Mouse (Mus musculus) thymus, postnatal 4 days (tissue): ENCODE data around the gene Hist1h4h.
"Not testable (repeated sequence)": the region's sequence is repeated elsewhere in the genome, so short reads cannot be mapped to it uniquely, and the experiment has no call there.

Experiments
- DNase-seq: peaks from one replicate; pipeline ENCODE4 v3.0.0; 2021

Hist1h4h gene

DNA sequence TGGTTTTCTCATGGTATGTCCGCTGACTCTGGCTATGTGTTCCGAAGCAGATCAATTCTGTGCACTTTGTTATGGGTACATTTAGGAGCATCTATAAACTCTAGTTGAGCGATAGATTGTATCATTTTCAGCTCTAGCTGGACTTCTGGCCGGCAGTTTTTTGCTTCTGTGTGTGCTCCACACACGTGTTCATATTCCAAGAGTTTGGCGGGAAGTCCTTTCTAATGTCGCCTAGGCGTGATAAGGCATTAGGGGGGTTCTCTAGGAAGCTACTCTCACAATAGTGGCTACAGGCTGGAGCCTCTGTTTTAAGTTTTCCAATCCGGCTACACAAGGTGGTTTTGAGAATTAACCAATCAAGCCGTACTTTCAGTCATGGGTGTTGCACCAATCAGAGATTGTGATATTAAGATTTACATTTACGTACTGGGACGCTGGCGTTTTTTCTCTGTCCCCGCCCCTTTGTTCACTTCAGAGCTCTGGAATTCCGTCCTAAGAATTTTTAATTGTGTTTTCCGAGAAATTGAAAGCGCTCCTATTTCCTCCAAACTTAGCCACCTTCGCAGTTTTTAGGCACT lies 25.1 kb downstream of the Hist1h4h start:
- peak; percentile 60 for DNase-seq

DNA sequence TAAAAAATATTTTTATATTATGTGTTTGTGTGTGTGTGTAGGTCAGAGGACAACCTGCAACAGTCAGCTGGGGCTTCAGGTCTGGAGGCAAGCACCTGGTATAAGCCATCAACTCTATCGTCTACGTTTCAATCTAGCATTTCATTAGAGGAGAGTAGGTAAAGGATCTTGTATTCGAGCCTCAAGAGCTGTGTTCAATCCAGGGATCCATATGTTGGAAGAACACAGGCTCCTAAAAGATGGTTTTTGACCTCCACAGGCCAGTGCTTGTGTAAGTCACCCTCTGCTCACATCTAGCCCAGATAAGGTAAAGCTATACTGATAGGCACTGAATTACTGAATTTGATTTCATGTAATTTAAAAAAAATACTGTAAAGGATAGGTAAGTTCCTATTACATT lies 26.1 kb downstream of the Hist1h4h start:
- no peak for DNase-seq

DNA sequence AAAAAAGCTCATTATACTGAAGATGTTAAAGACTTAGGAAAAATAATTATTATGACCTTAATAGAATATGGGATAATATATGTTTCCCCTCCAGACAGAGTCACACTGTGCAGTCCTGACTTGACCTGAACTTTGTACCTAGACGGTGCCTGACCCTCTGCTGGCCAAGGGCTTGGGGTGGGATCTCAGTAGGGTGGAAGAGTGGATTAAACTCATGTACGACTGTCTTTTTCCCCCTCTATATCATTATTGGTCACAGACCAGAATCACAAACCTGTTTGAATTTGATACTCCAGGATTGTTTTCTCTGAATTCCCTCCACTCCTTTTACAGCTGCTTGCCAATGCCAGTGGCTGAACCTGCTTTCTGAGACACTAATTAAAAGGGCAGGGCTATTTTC lies 29.8 kb downstream of the Hist1h4h start:
- DNase-seq = not testable (repeated sequence)

DNA sequence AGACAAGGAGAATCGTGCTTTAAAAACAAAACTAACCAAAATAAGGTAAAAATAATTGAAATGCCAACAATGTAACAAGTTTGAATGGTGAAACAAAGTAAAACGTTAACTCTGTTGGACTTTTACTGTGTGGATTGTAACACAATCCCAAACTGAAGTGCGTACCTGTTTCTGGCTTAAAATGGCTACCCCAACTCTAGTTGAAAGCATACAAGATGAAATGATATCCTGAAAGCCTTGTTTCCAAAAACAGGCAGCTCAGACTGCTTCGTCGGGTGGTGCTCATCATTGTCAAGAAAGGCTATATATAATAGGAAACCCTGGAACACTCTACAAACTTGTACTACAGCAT lies 30.7 kb downstream of the Hist1h4h start:
- not testable (repeated sequence) for DNase-seq

DNA sequence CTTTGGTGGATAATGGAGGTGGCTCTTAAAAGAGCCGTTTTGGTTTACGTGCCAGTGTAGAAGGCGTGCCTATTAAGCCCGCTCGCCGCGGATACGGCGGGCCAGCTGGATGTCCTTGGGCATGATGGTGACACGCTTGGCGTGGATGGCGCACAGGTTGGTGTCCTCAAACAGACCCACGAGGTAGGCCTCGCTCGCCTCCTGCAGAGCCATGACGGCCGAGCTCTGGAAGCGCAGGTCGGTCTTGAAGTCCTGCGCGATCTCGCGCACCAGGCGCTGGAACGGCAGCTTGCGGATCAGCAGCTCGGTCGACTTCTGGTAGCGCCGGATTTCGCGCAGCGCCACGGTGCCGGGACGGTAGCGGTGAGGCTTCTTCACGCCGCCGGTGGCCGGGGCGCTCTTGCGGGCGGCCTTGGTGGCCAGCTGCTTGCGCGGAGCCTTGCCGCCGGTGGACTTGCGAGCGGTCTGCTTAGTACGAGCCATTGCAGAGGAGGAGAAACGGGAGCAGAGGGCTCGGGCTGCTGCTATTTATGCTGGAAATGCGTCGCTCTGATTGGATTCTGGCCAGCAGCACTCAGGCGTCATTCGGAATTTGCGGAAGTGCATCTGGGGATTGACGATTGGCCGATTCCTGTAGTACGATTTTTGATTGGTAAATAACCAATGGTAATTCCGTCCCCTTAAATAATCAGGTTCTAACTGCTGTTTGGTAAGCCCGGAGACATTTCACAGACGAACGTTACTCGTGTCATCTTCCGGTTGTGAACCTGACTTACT lies 31.2 kb downstream of the Hist1h4h start, which contains the start of gene Hist1h3e:
Hist1h3e (minus strand) TSS at position 487 of the 777 bp plus-strand sequence.
- peak; percentile 89 for DNase-seq

DNA sequence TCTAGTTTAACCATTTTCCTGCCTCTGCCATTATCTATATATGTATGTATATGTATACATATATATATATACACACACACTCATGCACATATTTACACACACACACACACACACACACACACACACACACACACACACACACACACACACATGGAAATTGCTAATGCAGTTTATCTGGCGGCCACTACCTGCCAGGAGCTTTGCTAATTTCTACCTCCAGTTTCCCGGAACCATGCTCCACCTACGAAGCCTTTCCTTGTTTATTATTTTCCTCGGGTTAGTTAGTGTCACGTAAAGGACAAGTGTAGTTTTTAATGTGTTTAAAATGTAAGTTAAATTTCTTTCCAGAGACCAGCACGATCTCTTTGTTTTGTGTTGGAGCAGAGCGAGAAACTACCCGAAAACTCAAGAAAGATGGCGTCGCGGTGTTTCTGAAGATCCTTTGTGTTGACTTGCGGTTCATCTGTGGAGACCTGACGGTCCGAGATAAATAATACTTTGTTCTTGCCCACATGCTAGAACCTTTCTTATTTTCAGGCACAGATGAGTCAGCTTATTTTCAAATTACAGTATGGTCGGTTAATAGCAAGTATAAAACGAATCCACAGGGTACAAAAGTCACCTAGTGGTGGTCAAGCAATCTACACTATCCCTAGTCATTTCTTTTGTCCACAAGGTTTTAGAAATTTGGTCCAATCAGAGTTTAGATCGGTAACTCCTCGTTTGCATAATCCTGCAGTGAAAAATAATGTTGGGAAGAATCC lies 32.0 kb downstream of the Hist1h4h start:
- peak; percentile 41 for DNase-seq

DNA sequence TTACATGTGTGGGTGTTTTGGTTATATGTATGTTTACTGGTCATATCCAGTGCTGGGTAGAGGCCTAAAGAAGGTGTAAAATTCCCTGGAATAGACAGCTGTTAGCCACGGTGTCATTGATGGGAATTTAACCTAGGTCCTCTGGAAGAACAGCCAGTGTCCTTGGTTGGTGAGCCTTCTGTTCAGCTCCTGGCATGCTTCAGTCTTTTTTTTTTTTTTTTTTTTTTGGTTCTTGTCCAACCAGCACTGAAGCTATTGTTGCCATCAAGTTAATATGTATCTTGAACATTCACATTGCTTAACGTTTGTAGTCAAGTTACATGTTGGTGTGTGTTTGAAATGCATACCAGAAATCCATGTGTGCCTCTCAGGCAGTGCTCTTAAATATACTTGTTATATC lies 33.6 kb downstream of the Hist1h4h start:
- no peak for DNase-seq

DNA sequence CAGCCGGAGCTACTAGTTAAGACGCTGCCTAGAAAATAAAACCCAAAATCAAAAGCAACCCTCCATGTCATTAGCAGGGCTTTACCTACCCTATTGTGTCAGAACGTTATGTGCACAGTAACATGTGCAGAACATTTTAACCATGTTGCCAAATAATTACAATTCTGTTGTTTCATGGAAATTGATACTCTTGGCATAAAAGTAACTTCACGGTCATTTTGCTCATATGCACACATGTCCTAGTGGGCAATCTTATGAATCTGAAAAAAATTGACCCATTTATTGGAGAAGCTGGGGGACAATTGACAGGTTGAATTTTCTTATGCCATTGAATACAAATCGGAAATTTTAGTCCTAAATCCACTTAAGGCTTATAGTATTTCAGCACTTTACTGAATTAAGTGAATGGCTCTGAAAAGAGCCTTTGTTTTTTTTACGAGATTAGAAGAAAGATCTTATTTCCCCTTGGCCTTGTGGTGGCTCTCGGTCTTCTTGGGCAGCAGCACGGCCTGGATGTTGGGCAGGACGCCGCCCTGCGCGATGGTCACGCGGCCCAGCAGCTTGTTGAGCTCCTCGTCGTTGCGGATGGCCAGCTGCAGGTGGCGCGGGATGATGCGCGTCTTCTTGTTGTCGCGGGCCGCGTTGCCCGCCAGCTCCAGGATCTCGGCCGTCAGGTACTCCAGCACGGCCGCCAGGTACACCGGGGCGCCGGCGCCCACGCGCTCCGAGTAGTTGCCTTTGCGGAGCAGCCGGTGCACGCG lies 39.6 kb downstream of the Hist1h4h start:
- DNase-seq = not testable (repeated sequence)

DNA sequence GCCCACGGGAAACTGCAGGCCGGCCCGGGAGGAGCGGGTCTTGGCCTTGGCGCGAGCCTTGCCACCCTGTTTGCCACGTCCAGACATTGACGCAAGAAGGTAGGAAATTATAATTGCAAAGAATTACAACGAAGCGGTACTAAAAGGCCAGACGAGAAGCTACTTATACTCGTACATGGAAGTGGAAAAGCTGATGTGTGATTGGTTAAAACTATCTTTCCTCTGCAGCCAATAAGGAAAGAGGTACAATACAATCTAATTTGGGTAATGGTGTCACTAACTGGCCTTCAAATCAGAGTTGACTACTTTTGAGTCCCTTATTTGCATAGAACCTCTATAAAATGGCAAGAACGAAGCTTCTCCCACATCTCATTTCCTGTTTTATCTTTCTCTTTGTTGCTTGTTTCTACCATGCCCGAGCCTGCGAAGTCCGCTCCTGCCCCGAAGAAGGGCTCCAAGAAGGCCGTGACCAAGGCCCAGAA lies 40.2 kb downstream of the Hist1h4h start, which contains the start of the genes Hist1h2ae and Hist1h2bg:
Hist1h2ae (minus strand) TSS at position 199 of the 482 bp plus-strand sequence.
Hist1h2bg (plus strand) TSS at position 375 of the 482 bp plus-strand sequence.
- peak; percentile 79 for DNase-seq

DNA sequence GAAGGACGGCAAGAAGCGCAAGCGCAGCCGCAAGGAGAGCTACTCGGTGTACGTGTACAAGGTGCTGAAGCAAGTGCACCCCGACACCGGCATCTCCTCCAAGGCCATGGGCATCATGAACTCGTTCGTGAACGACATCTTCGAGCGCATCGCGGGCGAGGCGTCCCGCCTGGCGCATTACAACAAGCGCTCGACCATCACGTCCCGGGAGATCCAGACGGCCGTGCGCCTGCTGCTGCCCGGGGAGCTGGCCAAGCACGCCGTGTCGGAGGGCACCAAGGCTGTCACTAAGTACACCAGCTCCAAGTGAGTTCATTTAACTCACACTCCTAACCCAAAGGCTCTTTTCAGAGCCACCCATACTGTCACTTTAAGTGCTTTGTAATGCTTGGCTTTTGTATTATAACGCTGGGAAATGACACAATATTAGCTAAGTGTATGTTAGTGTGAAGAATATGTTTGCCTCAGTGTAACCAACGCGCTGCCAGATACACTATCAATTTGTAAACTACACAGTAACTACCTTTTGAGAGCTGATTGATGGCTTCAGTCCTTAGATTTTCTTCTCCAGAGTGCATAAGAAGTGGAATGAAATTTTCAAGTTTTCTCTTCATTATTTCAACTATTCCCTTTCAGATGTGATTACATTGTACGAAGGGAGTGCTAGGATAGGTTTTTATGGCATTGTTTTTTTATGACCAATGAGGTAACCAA lies 40.8 kb downstream of the Hist1h4h start:
- peak; percentile 30 for DNase-seq

DNA sequence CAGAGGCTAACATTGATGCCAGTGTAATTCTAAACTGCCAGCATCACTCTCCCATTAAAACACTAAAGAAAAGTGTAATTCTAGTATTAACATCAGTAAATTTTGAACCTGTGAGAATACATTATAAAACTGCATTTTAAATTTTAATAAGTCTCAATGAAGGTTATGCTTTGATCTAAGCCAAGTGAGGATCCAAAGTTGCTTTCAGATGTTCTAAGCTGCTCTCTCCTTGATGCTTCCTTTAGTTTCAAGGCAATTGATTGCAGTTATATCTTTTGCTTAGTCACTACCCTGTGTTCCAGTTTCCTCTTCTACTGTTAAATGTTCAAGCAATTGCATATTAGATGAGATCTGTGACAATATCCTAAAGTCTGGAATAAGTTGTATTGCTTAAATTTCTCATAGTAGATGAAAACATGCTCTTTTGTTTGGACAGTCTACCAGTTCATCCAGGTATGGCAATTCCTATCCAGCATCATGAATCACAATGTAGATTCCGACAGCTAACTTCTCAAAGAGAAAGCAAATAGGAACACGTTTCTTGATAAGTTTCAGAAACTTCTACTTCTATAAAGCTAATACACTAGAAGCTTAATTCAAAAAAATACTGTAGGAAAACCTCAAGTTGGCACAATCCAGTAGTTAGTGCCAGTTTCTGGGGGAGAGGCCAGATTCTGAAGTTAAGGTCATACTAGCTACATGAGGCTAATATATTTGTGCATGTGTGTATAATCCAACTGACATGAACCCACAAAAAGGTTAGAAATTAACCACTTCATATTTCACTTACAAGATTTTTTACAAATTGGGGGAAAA lies 41.6 kb downstream of the Hist1h4h start:
- DNase-seq = no peak

DNA sequence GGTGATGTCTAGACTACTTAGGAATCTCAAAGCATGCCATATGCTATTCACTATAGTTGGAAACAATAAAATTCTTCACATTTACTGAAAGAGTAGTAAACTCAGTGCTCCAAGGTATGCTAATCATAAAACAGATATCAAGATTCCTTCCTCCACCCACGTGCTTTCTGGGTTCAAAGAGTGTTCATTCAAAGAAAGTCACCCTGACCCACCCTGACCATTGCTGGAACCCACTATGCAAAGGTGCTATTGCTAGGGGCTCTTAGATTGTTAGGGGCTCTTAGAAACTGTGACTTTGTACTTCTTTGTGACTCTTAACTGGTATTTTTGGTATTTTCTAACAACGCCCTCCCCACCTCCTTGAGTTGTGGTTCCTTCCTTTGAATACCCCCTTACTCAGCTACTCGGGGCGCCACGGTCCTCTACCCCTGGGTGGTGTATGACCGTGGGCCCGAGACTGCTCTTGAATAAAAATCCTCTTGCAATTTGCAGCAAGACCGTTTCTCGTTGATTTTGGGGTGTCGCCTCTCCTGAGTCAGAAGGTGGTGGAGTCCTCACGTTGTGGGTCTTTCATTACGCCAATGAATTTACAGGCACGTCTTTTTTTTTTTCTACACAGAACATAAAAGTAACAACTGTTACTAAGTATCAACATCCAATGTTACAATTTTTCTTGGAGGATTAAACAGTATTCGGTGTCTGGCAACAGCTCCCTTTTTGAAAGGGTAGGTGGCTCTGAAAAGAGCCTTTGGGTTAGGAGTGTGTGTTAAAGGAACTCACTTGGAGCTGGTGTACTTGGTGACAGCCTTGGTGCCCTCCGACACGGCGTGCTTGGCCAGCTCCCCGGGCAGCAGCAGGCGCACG lies 42.4 kb downstream of the Hist1h4h start:
- peak; percentile 49 for DNase-seq

DNA sequence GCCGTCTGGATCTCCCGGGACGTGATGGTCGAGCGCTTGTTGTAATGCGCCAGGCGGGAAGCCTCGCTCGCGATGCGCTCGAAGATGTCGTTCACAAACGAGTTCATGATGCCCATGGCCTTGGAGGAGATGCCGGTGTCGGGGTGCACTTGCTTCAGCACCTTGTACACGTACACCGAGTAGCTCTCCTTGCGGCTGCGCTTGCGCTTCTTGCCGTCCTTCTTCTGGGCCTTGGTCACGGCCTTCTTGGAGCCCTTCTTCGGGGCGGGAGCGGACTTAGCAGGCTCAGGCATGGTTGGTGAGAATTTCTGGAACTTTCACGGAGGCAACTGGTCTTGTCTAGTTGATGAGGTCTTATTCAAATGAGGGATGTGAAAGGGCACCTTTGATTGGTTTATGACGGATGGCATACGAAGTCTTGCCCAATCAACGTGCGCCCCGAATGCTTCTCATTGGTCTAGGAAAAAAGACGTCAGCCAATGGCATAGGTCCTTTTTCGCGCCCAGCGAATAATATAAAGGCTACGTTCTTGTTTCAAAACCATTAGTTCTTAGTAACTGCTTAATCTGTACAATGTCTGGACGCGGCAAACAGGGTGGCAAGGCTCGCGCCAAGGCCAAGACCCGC lies 43.2 kb downstream of the Hist1h4h start, which contains the start of the genes Hist1h2bf and Hist1h2ad:
Hist1h2bf (minus strand) TSS at position 299 of the 627 bp plus-strand sequence.
Hist1h2ad (plus strand) TSS at position 484 of the 627 bp plus-strand sequence.
- DNase-seq = peak; percentile 85

DNA sequence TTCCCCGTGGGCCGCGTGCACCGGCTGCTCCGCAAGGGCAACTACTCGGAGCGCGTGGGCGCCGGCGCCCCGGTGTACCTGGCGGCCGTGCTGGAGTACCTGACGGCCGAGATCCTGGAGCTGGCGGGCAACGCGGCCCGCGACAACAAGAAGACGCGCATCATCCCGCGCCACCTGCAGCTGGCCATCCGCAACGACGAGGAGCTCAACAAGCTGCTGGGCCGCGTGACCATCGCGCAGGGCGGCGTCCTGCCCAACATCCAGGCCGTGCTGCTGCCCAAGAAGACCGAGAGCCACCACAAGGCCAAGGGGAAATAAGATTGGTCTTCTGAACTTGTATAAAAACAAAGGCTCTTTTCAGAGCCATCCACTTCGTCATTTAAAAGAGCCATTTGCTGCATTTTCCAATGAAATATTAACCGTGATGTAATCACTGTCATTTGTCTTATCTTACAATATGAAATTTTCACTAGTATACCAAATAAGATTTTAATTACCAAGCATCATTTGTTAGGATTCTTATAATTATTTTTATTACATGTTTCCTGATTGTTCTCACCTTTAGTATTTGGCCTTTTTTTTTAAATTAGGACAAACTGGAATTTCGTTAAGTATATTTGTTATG lies 43.8 kb downstream of the Hist1h4h start:
- DNase-seq = not testable (repeated sequence)

DNA sequence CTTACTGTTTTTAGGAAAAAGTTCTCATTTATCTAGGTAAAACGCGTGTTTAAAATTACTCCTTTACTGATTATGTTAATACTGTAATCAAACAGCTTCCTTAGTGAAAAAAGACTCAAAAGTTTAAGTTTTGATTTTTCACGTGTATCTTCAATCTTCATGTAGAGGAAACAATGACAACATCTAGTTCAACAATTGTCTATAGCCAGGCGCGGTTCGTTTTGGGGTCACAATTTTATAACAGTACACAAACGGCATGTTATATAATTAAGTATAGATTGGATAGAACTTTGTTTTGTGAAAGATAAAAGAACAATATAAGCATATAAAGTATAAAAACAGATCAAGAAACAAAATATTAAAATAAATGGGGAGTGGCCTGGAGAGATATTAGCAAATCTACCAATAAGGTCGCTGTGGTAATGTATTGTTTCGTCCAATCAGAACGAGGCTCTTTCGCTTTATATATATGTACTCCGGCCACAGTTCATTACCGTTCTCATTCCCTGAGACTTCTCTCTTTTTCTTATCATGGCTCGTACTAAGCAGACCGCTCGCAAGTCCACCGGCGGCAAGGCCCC lies 44.5 kb downstream of the Hist1h4h start, which contains the start of gene Hist1h3d:
Hist1h3d (plus strand) TSS at position 493 of the 581 bp plus-strand sequence.
- DNase-seq = peak; percentile 40

DNA sequence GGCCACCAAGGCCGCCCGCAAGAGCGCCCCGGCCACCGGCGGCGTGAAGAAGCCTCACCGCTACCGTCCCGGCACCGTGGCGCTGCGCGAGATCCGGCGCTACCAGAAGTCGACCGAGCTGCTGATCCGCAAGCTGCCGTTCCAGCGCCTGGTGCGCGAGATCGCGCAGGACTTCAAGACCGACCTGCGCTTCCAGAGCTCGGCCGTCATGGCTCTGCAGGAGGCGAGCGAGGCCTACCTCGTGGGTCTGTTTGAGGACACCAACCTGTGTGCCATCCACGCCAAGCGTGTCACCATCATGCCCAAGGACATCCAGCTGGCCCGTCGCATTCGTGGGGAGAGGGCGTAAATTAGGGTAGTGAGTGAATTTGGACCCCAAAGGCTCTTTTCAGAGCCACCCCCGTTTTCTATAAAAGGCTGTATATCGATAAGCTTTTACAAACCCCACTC lies 45.0 kb downstream of the Hist1h4h start:
- peak; percentile 41 for DNase-seq

DNA sequence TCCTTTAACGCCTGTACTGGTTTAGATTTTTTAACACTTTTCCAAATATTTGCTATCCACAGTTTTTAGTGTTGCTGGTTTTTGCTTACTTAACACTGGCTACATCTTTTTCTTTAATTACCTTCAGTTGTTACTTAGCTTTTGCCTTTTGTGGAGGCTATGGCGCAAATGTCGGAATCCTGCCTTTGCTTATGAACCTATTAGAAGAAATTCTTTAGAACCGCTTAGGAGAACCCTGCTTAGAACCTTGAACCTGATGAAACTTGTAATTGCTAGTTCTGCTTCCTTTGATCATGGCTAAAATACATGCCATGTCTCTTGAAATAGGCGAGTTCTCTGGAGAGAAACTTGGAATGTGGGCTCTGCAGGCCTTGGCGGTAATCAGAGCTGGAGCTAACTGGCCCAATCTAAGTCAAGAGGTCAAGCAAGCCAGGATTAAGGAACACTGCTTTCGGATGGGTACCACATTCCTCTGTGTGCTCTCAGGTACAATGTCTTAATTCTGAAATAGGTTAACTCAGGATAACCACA lies 45.6 kb downstream of the Hist1h4h start:
- DNase-seq = no peak
